Mouse (Mus musculus) frontal cortex, postnatal 10 days (tissue): Measurements from ENCODE around the gene BC049352.

Experiments
- DNase-seq, 2 experiments: peaks; one replicate each; pipeline ENCODE4 v3.0.0; 2022; ENCODE audit warnings: low spot score in 2 of 2, mixed read lengths in 1 of 2

BC049352 gene

GRCm38 (mm10) chr9:45189661-45190174 lies 7.9 kb downstream of the BC049352 start:
- DNase-seq = no peak

GRCm38 (mm10) chr9:45195468-45195867 lies 13.7 kb downstream of the BC049352 start:
- DNase-seq = no peak

- no peak for DNase-seq
Observed at GRCm38 (mm10) chr9:45196125-45196830, 14.5 kb downstream of the BC049352 start.

GRCm38 (mm10) chr9:45197549-45197948 lies 15.7 kb downstream of the BC049352 start:
- DNase-seq = no peak

- no peak for DNase-seq
Observed at GRCm38 (mm10) chr9:45201319-45201947, 19.6 kb downstream of the BC049352 start.

GRCm38 (mm10) chr9:45202021-45202798 lies 20.4 kb downstream of the BC049352 start:
- DNase-seq = no peak

GRCm38 (mm10) chr9:45203797-45204410 lies 22.1 kb downstream of the BC049352 start, which contains the start of gene Tmprss4:
TSS of gene Tmprss4 (minus strand) at chr9:45204092.
- DNase-seq = no peak

GRCm38 (mm10) chr9:45205143-45205542 lies 23.3 kb downstream of the BC049352 start:
- no peak for DNase-seq

- no peak for DNase-seq
Observed at GRCm38 (mm10) chr9:45206121-45206520, 24.3 kb downstream of the BC049352 start.

GRCm38 (mm10) chr9:45207015-45207743 lies 25.4 kb downstream of the BC049352 start:
- DNase-seq = no peak

GRCm38 (mm10) chr9:45212001-45212400 lies 30.2 kb downstream of the BC049352 start:
- no peak for DNase-seq

GRCm38 (mm10) chr9:45215526-45216179 lies 33.8 kb downstream of the BC049352 start:
- no peak for DNase-seq

GRCm38 (mm10) chr9:45219644-45220043 lies 37.8 kb downstream of the BC049352 start:
- DNase-seq = no peak

- peak; percentile 72 to 87 for DNase-seq
Observed at GRCm38 (mm10) chr9:45221567-45221966, 39.8 kb downstream of the BC049352 start.

- no peak for DNase-seq
Observed at GRCm38 (mm10) chr9:45229359-45229758, 47.6 kb downstream of the BC049352 start.

- no peak for DNase-seq
Observed at GRCm38 (mm10) chr9:45235668-45236227, 53.9 kb downstream of the BC049352 start.

GRCm38 (mm10) chr9:45236744-45237143 lies 54.9 kb downstream of the BC049352 start:
- no peak for DNase-seq

GRCm38 (mm10) chr9:45241397-45241796 lies 59.6 kb downstream of the BC049352 start:
- DNase-seq = no peak

GRCm38 (mm10) chr9:45245432-45245831 lies 63.6 kb downstream of the BC049352 start:
- no peak for DNase-seq

GRCm38 (mm10) chr9:45246060-45246459 lies 64.3 kb downstream of the BC049352 start:
- peak in 1 of 2 experiments; percentile 31 for DNase-seq
